Mouse (Mus musculus): ENCODE measurements around the gene Vmn1r38.
"Not testable (repeated sequence)": the region's sequence is repeated elsewhere in the genome, so short reads cannot be mapped to it uniquely, and the experiment has no call there.

Vmn1r38 gene

DNA sequence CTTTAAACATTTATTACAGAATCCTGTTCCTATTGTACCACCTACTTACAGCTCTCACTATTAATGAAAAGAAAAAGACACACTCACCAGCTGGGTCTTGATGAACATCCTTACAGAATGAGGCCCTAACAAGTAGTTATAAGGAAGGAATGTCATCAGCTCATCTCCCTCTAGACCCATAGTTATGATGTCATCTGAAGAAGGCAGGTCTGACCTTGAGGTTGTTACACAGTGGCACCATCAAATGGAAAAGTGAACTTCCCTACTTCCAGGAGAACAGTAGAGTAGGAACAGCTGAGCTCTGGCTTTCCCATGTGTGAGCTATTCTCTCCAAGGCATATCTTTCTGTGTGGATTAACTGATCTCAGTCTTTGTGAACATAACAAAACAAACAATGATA, at the start of gene Vmn1r38:
Gene Vmn1r38, minus strand, starts transcription at position 101 of the 400 bp plus-strand sequence.
- not testable (repeated sequence) for DNase-seq (ENCODE audit: low spot score in 2 of 2)

DNA sequence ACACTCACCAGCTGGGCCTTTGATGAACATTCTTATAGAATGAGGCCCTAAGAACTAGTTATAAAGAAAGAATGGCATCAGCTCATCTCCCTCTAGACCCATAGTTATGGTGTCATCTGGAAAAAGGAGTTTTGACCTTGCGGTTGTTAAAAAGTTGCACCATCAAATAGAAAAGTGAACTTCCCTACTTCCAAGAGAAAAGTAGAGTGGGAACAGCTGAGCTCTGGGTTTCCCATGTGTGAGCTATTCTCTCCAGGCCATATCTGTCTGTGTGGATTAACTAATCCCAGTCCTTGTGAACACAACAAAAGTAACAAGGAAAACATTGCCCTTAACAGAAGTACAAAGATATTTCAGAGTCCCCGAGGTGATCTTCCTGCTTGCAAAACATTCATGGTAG, 28.1 kb upstream of the Vmn1r38 start, which contains the start of gene Vmn1r39:
Gene Vmn1r39, minus strand, starts transcription at position 101 of the 400 bp plus-strand sequence.
- DNase-seq (ENCODE audit: low spot score in 2 of 2) = no peak

DNA sequence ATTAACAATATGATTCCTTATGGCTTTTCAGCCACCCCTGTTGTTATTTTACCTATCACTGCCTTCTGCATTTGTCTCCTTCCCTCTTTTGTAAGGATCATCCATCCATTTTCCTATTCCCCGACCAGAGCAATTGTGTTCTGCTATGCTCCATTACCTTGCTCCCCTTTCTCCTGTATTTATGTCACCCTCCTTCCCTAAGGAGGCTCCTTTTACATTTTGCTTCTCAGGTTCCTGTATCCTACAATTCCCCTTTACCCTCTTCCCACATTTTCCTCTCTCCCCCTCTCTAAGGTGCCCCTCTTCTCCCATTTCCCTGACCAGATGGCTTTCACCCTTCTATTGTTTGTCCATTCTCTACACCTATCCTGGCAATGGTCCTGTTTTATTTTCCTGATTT, 23.9 kb upstream of the Vmn1r38 start:
- DNase-seq (ENCODE audit: low spot score in 2 of 2) = no peak

- no peak for DNase-seq (ENCODE audit: low spot score in 2 of 2)
These were observed 23.3 kb upstream of the Vmn1r38 start for GRCm38 (mm10) chr6:66805713-66806112.

- not testable (repeated sequence) for DNase-seq (ENCODE audit: low spot score in 2 of 2)
These were observed 53.3 kb downstream of the Vmn1r38 start, which contains the start of gene Vmn1r37 for GRCm38 (mm10) chr6:66729082-66729481. Vmn1r37 (plus strand) TSS chr6:66729382.

Measured in natural killer cell, adult 2 months (primary cell).